Mouse (Mus musculus): Measurements from ENCODE around the gene Tmem69. TPM values are rescaled to one million over a fixed set of nuclear protein-coding genes. Genes with fewer than 3 reads are reported as not detected.

Gene Tmem69
- polyA plus RNA-seq (2015; fragmentation: Nextera tagmentation; extraction: Ambion mirVana): 27.3 and 27.5 TPM in 2 replicates

- H3K4me2 ChIP-seq (ENCODE audit: low read length): peak within 1 kb of the TSS; percentile 87
- WGBS: 6% methylated on average over 23 of the region's 23 CpGs
- no peaks in the 10 kb centered on the region; the same call in 1 of the 2 replicates for H3K36me3 ChIP-seq (ENCODE audit: insufficient read depth, low read length)
- no peaks in the 10 kb centered on the region for H3K9me3 ChIP-seq (replicated peaks; ENCODE audit: low read length)
- H3K27me3 ChIP-seq (ENCODE audit: insufficient read depth, low read length): no peaks in the 10 kb centered on the region
- peak within 1 kb of the TSS; percentile 97 for H3K27ac ChIP-seq
- no peak for ATAC-seq (replicated peaks; ENCODE audit: low FRiP score, low read depth)
- peak within 1 kb of the TSS; percentile 85 for H3K4me3 ChIP-seq (replicated peaks; ENCODE audit: low read depth, low read length)
- H3K4me1 ChIP-seq (replicated peaks; ENCODE audit: insufficient read depth, low read length): no peaks in the 10 kb centered on the region
- no peak for TF ChIP-seq CTCF (IDR thresholded peaks at IDR 0.05; ENCODE audit: low read depth)
- peak within 1 kb of the TSS; percentile 80 for H3K9ac ChIP-seq (ENCODE audit: low read depth, low read length)
- DNase-seq (ENCODE audit: low spot score): peak; percentile 88
Measured at GRCm38 (mm10) chr4:116555413-116556300, at the start of gene Tmem69. Gene Tmem69 (minus strand): TSS chr4:116555936.

- peak overlapping the region; percentile 77 for H3K27ac ChIP-seq
Measured at GRCm38 (mm10) chr4:116596978-116597881, 41.5 kb upstream of the Tmem69 start.

GRCm38 (mm10) chr4:116596379-116596778, 40.6 kb upstream of the Tmem69 start, which contains the start of gene Ccdc17:
Gene Ccdc17 (plus strand): TSS chr4:116596654.
- Histone ChIP-seq H3K4me1 (replicated peaks; ENCODE audit: insufficient read depth, low read length) (peaks cover 12% of the 10 kb centered on the region), H3K4me3 (replicated peaks; ENCODE audit: low read depth, low read length) (peak within 1 kb of the TSS; percentile 62), H3K9ac (ENCODE audit: low read depth, low read length) (peak within 1 kb of the TSS; percentile 72), H3K9me3 (replicated peaks; ENCODE audit: low read length) (no peaks in the 10 kb centered on the region), H3K4me2 (ENCODE audit: low read length) (peak within 1 kb of the TSS; percentile 73), H3K27ac (peak within 1 kb of the TSS; percentile 77), H3K27me3 (ENCODE audit: insufficient read depth, low read length) (no peaks in the 10 kb centered on the region), H3K36me3 (ENCODE audit: insufficient read depth, low read length) (peaks cover 26% of the 10 kb centered on the region)
- DNase-seq (ENCODE audit: low spot score): no peak
- TF ChIP-seq CTCF (IDR thresholded peaks at IDR 0.05; ENCODE audit: low read depth): no peak
- 18% methylated on average over 5 of the region's 5 CpGs for WGBS
- ATAC-seq (replicated peaks; ENCODE audit: low FRiP score, low read depth): no peak

More at GRCm38 (mm10) chr4:116596978-116597881, 41.5 kb upstream of the Tmem69 start:
- peak; percentile 95 for DNase-seq (ENCODE audit: low spot score)
- Histone ChIP-seq H3K36me3 (ENCODE audit: insufficient read depth, low read length) (peaks cover 26% of the 10 kb centered on the region), H3K27me3 (ENCODE audit: insufficient read depth, low read length) (no peaks in the 10 kb centered on the region), H3K4me2 (ENCODE audit: low read length) (peak overlapping the region; percentile 73), H3K9ac (ENCODE audit: low read depth, low read length) (peak overlapping the region; percentile 72), H3K4me3 (replicated peaks; ENCODE audit: low read depth, low read length) (peak overlapping the region; percentile 62), H3K4me1 (replicated peaks; ENCODE audit: insufficient read depth, low read length) (peaks cover 12% of the 10 kb centered on the region), H3K9me3 (replicated peaks; ENCODE audit: low read length) (no peaks in the 10 kb centered on the region)
- no peak; the same call in 1 of the 2 replicates for TF ChIP-seq CTCF (IDR thresholded peaks at IDR 0.05; ENCODE audit: low read depth)
- ATAC-seq (replicated peaks; ENCODE audit: low FRiP score, low read depth): peak; percentile 95
- WGBS: under 1% methylated on average over 50 of the region's 50 CpGs

- Histone ChIP-seq H3K27me3 (ENCODE audit: insufficient read depth, low read length) (no peaks in the 10 kb centered on the region), H3K4me1 (replicated peaks; ENCODE audit: insufficient read depth, low read length) (peaks cover 12% of the 10 kb centered on the region), H3K9me3 (replicated peaks; ENCODE audit: low read length) (no peaks in the 10 kb centered on the region), H3K36me3 (ENCODE audit: insufficient read depth, low read length) (peaks cover 28% of the 10 kb centered on the region), H3K4me3 (replicated peaks; ENCODE audit: low read depth, low read length) (no peak overlapping the region), H3K4me2 (ENCODE audit: low read length) (no peak overlapping the region), H3K27ac (no peak overlapping the region), H3K9ac (ENCODE audit: low read depth, low read length) (no peak overlapping the region)
- no peak for TF ChIP-seq CTCF (IDR thresholded peaks at IDR 0.05; ENCODE audit: low read depth)
- 79% methylated on average over 8 of the region's 8 CpGs for WGBS
- ATAC-seq (replicated peaks; ENCODE audit: low FRiP score, low read depth): no peak
- no peak for DNase-seq (ENCODE audit: low spot score)
Measured at GRCm38 (mm10) chr4:116595793-116596192, 40.1 kb upstream of the Tmem69 start.

GRCm38 (mm10) chr4:116558151-116558882, 2.6 kb upstream of the Tmem69 start:
- Histone ChIP-seq H3K36me3 (ENCODE audit: insufficient read depth, low read length) (no peaks in the 10 kb centered on the region; the same call in 1 of the 2 replicates), H3K4me2 (ENCODE audit: low read length) (peak overlapping the region; percentile 87), H3K4me3 (replicated peaks; ENCODE audit: low read depth, low read length) (peak overlapping the region; percentile 85), H3K9me3 (replicated peaks; ENCODE audit: low read length) (no peaks in the 10 kb centered on the region), H3K9ac (ENCODE audit: low read depth, low read length) (peak overlapping the region; percentile 80), H3K4me1 (replicated peaks; ENCODE audit: insufficient read depth, low read length) (no peaks in the 10 kb centered on the region), H3K27me3 (ENCODE audit: insufficient read depth, low read length) (no peaks in the 10 kb centered on the region), H3K27ac (peak overlapping the region; percentile 97)
- ATAC-seq (replicated peaks; ENCODE audit: low FRiP score, low read depth) (no peak), DNase-seq (ENCODE audit: low spot score) (peak; percentile 5)
- WGBS: 2% methylated on average over 15 of the region's 15 CpGs
- no peak for TF ChIP-seq CTCF (IDR thresholded peaks at IDR 0.05; ENCODE audit: low read depth)

Data from kidney, postnatal 0 days (tissue).